Mouse (Mus musculus) limb, embryonic 11.5 days (tissue): ENCODE data around the gene Pitpnb. TPM values are rescaled to one million over a fixed set of nuclear protein-coding genes. Genes with fewer than 3 reads are reported as not detected.

Experiments used
- ATAC-seq: fragments of 200-750 bp; cut with Nextera tagmentation; 2 replicates; pipeline ENCODE4 v1.8.0; 2017; ENCODE audit warnings: low read depth; ENCODE audit not compliant: insufficient number of reproducible peaks, low FRiP score, low TSS enrichment
- DNase-seq: peaks from one replicate; pipeline ENCODE4 v3.0.0-alpha.2; 2015; ENCODE audit warnings: low spot score
- H3K27ac ChIP-seq: fragments of 300-500 bp; sonication (generic); replicated peaks from 2 replicates; pipeline ENCODE4 v1.5.1; 2014; ENCODE audit warnings: low read depth, mild to moderate bottlenecking, low read length
- H3K27me3 ChIP-seq: fragments of 300-500 bp; sonication (generic); 2 replicates; pipeline ENCODE4 v1.6.1; 2014; ENCODE audit warnings: mild to moderate bottlenecking, low read length, mixed read lengths; ENCODE audit not compliant: control insufficient read depth, insufficient read depth
- H3K36me3 ChIP-seq: fragments of 300-500 bp; sonication (generic); 2 replicates; pipeline ENCODE4 v1.6.1; 2014; ENCODE audit warnings: mild to moderate bottlenecking, low read length, moderate library complexity, mixed read lengths; ENCODE audit not compliant: control insufficient read depth, insufficient read depth
- H3K4me1 ChIP-seq: fragments of 300-500 bp; sonication (generic); 2 replicates; pipeline ENCODE4 v1.6.1; 2014; ENCODE audit warnings: low read length, mixed read lengths; ENCODE audit not compliant: control insufficient read depth, insufficient read depth
- H3K4me2 ChIP-seq: fragments of 300-500 bp; sonication (generic); 2 replicates; pipeline ENCODE4 v1.6.1; 2014; ENCODE audit warnings: low read depth, mild to moderate bottlenecking, moderate library complexity; ENCODE audit not compliant: severe bottlenecking
- H3K4me3 ChIP-seq: fragments of 300-500 bp; sonication (generic); 2 replicates; pipeline ENCODE4 v1.5.1; 2014; ENCODE audit warnings: low read depth, low read length
- H3K9ac ChIP-seq: fragments of 300-500 bp; sonication (generic); 2 replicates; pipeline ENCODE4 v1.6.1; 2014; ENCODE audit warnings: mild to moderate bottlenecking, low read length
- H3K9me3 ChIP-seq: fragments of 300-500 bp; sonication (generic); 2 replicates; pipeline ENCODE4 v1.6.1; 2016; ENCODE audit warnings: low read length; ENCODE audit not compliant: control insufficient read depth
- WGBS: fragments of 180-500 bp; shearing (Covaris S2); extraction: QIAGEN DNeasy Blood & Tissue Kit; methylation state at CpG from one replicate; pipeline ENCODE4 v1.1.7; 2014; 5-methylcytosine and 5-hydroxymethylcytosine counted together
- polyA plus RNA-seq: library from polyadenylated mRNA; unstranded; fragments of >200 nt; fragmentation: Nextera tagmentation; extraction: Ambion mirVana; gene quantifications from 2 replicates; pipeline ENCODE4 v1.2.1, GENCODE M21; 2014

Gene Pitpnb
- polyA plus RNA-seq, 1 experiment from 2014 or later: 131 TPM

DNA sequence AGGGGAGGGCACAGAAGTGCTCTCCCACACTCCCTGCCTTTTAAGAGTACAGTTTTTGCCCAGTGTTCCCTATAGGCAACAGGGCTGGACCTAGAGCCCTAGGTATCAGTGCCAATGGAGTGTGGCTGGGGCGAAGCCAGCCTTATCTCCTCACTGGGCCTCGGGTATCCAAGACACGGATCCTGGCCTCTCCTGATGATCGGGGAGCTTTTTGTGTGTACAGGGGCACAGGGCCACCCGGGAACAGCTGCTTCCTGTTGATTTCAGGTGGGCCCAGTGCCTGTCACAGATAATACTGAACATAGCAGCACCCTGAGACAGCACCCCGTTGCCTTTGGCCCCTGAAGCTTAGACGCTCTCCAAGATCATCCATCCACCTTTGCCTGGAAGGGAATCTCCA is 105.7 kb downstream of the Pitpnb start:
- 87% methylated on average over 7 of the region's 7 CpGs for WGBS
- Histone ChIP-seq H3K36me3 (no peaks in the 10 kb centered on the region), H3K4me3 (no peak overlapping the region)

DNA sequence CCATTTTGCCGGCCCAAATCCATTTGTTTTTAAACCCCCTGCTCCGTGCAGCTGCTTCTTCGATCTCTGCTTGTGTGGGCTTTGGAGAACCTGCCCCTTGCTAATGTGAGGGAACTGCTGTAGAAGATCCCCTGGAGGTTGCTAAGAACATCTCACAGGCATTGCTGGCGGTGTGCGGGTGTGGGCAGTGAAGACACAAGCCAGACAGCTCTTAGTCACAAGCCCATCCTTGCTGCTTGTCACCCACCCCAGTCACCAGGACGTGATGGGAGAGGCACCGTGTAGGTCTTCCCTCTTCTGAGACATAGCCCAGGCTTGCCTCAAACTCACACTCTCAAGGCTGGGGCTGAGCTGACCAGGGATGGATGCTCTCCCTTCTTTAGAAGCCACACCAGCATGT is 106.6 kb downstream of the Pitpnb start:
- H3K27me3 ChIP-seq: no peaks in the 10 kb centered on the region
- no peak for DNase-seq
- H3K4me3 ChIP-seq: no peak overlapping the region
- H3K9me3 ChIP-seq: no peaks in the 10 kb centered on the region
- no peak overlapping the region for H3K4me2 ChIP-seq
- no peak overlapping the region for H3K27ac ChIP-seq
- WGBS: 57% methylated on average over 7 of the region's 7 CpGs
- ATAC-seq: no peak
- H3K36me3 ChIP-seq: no peaks in the 10 kb centered on the region
- H3K4me1 ChIP-seq: peaks cover 14% of the 10 kb centered on the region
- H3K9ac ChIP-seq: no peak overlapping the region

More for the DNA sequence above, 105.7 kb downstream of the Pitpnb start:
- H3K4me2 ChIP-seq: no peak overlapping the region
- no peak overlapping the region for H3K9ac ChIP-seq
- H3K4me1 ChIP-seq: peaks cover 17% of the 10 kb centered on the region
- DNase-seq: no peak
- ATAC-seq: no peak
- no peak overlapping the region for H3K27ac ChIP-seq
- no peaks in the 10 kb centered on the region for H3K9me3 ChIP-seq
- no peaks in the 10 kb centered on the region for H3K27me3 ChIP-seq

Other genes starting within 250 kb of the Pitpnb start
- 11.0 and 12.4 TPM in 2 replicates for gene Mn1, start 86.6 kb downstream of the Pitpnb start, polyA plus RNA-seq